Comparison of ENCODE assay signal across 7 mouse cellular contexts in genomic region chr3:38227121-38227520, GRCm38 (mm10).
"Had no signal": no experiment of that assay in that cellular context is flagged by ENCODE, and none has a peak within 500 bp of the region (broad histone marks: within the 10 kb centered on the region; RNA-seq: fewer than 3 reads in every experiment).

No protein-coding gene starts in this region.

- ATAC-seq: midbrain, embryonic 13.5 days; midbrain, embryonic 15.5 days had no signal

- H3K36me3 ChIP-seq: midbrain, embryonic 10.5 days; midbrain, embryonic 13.5 days; midbrain, embryonic 15.5 days; neural tube, embryonic 13.5 days; neural tube, embryonic 15.5 days had no signal

- H3K27me3 ChIP-seq: midbrain, embryonic 13.5 days; midbrain, embryonic 15.5 days; neural tube, embryonic 13.5 days; neural tube, embryonic 15.5 days had no signal

- H3K4me2 ChIP-seq: lung, embryonic 14.5 days; midbrain, embryonic 13.5 days; midbrain, embryonic 15.5 days; neural tube, embryonic 13.5 days; neural tube, embryonic 15.5 days had no signal

- H3K27ac ChIP-seq: midbrain, embryonic 10.5 days; midbrain, embryonic 13.5 days; midbrain, embryonic 15.5 days; neural tube, embryonic 13.5 days; neural tube, embryonic 15.5 days had no signal

- H3K4me3 ChIP-seq: midbrain, embryonic 10.5 days; midbrain, embryonic 13.5 days; midbrain, embryonic 15.5 days; myocyte; neural tube, embryonic 13.5 days; neural tube, embryonic 15.5 days had no signal

- H3K9me3 ChIP-seq: midbrain, embryonic 10.5 days; midbrain, embryonic 13.5 days; midbrain, embryonic 15.5 days; neural tube, embryonic 13.5 days; neural tube, embryonic 15.5 days had no signal

- H3K9ac ChIP-seq: lung, embryonic 14.5 days; midbrain, embryonic 13.5 days; midbrain, embryonic 15.5 days; neural tube, embryonic 13.5 days; neural tube, embryonic 15.5 days had no signal
